Mouse (Mus musculus): ENCODE data around the gene Rnf43. TPM values are rescaled to one million over a fixed set of nuclear protein-coding genes. Genes with fewer than 3 reads are reported as not detected.

Gene Rnf43
- total RNA-seq, 2 experiments from 2014 or later, result 4.2 to 16.1 TPM

DNA sequence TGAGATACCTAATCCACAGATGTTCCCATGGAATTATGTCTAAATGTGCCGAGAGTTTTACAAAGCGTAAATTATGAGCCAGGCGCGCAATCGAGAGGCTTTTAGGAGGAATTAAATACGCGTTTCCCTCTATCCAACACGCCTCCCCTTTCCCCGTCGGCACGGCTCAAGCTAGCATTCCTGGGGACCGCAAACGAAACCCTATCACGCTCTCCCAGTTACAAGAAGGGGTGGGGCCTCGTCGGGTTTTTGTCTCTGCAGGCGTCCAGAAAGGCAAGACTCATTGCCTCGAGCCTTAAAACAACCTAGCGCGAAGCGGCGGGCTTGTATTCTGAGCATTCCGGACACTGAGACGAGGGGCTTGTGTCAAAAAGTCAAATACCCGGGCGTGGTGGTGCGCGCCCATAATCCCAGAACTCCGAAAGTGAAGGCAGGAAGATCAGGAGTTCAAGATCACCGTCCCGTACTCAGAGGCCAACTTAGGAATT lies 74.2 kb downstream of the Rnf43 start:
- ATAC-seq (replicated peaks; ENCODE audit: poor library complexity, severe bottlenecking), result peak; percentile 38

DNA sequence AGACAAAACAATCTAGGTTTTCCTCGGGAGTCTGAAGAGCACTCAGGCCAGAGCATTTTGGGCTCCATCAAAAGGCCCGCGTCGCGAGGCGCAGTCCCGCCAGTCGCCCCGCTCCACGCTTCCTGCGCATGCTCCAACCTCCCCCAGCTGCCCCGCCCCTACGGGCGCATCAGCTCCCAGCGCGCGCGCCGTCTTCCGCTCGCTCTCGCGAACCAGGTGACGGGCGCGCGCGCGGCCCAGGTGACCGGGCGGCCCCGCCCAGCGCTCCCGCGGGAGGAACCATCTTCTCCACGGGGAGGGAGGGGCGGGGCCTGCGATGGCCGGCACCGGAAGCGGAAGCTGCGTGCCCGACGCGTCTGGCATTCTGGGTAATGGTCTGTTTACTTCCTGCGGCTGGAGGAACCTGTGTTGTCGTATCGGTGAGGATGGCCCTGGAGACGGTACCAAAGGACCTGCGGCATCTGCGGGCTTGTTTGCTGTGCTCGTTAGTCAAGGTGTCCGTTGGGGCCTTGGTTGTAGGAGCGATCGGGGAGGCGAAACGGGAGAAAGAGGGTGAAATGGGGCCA lies 74.7 kb downstream of the Rnf43 start, which contains the start of gene Supt4a:
Gene Supt4a (plus strand): TSS at position 378 of the 566 bp plus-strand sequence.
- peak; percentile 87 for ATAC-seq (replicated peaks; ENCODE audit: poor library complexity, severe bottlenecking)

GRCm38 (mm10) chr11:87743691-87744090 lies 81.2 kb downstream of the Rnf43 start:
- ATAC-seq (replicated peaks; ENCODE audit: poor library complexity, severe bottlenecking), result no peak

DNA sequence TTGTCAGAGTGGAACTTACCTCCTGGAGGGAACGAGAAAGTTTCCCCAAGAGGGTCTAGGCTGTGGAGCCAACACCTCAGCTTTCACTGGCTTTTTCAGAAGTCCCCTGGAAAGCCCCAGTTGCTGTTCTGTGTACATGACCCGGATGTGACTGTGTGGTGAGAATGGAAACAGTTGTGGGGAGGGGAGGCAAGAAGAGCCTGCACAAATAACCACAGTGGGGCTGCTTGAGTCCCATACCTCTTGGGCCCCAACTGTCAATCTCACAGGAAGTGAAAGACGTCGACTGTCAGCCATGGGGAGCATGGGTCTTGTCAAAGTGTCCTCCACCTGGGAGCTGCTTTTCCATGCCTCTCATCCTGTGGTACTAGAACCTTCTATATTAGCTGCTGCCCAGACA lies 82.4 kb downstream of the Rnf43 start:
- no peak for ATAC-seq (replicated peaks; ENCODE audit: poor library complexity, severe bottlenecking)

GRCm38 (mm10) chr11:87745632-87746555 lies 83.4 kb downstream of the Rnf43 start:
- ATAC-seq (replicated peaks; ENCODE audit: poor library complexity, severe bottlenecking), result no peak

GRCm38 (mm10) chr11:87747312-87747711 lies 84.8 kb downstream of the Rnf43 start:
- ATAC-seq (replicated peaks; ENCODE audit: poor library complexity, severe bottlenecking), result no peak

- ATAC-seq (replicated peaks; ENCODE audit: poor library complexity, severe bottlenecking), result no peak
Observed at GRCm38 (mm10) chr11:87747716-87748115, 85.2 kb downstream of the Rnf43 start.

DNA sequence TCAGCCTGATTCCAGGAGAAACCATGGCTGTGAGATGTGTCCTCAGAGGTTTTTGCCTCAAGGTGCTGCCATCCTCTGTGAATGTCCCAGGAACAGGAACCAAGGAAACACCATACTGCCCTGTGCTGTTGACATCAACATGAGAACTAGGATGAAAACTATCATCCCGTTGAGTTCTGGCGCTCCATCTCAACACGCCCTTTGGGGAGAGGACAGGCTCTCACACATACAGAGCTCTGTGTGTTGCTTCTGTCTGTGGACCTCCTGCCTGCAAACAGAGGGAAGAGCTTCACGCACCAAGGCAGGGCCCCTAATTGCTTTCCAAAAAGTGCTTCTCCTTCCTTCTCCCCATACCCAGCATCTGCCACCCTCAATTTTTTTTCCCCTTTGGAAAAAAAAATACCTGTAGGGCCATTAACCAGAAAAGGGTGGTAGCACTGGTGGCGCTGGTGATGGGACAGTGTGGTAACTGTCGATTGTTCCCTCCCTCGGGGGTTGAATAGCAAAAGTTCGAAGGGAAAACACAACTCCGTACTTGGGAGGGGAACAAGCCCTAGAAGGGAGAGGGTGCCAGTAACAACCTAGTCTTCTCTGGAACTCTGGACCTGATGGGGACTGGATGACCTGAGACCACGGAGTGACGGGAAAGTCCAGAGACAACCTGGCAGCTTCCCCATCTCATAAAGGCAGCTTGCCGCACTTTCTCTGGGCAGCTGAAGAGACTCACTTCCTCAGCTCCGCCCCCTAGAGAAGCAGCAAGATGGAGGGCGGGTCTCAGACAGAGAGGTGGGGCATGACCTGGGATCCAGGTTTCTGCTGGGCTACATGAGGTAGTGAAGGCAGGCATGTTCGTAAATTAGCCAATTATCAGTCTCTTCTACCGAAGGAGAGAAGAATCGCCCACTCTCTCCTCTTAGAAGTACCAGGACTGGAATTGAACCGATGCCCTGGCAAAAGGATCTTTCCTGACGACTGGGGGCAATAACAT lies 85.9 kb downstream of the Rnf43 start:
- peak; percentile 49 for ATAC-seq (replicated peaks; ENCODE audit: poor library complexity, severe bottlenecking)

GRCm38 (mm10) chr11:87749192-87750042 lies 86.9 kb downstream of the Rnf43 start:
- peak; percentile 68 for ATAC-seq (replicated peaks; ENCODE audit: poor library complexity, severe bottlenecking)

DNA sequence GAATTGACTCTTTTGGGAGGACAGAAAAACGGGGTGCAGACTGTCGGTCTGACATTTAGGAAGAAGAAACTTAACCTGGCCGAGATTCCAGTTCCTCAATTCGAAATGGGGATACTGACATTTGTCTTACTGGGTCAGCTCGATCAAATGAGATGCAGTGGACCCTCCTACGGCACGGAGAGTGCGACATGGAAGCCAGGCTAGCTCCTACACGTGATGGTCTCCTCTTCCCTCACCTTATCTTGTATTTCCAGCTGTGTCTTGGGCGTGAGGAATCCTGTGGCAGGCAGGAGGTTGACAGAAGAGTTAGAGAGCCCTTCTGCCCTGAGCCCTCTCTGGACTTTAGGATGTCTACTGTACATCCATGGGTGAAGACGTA lies 87.5 kb downstream of the Rnf43 start:
- no peak for ATAC-seq (replicated peaks; ENCODE audit: poor library complexity, severe bottlenecking)

DNA sequence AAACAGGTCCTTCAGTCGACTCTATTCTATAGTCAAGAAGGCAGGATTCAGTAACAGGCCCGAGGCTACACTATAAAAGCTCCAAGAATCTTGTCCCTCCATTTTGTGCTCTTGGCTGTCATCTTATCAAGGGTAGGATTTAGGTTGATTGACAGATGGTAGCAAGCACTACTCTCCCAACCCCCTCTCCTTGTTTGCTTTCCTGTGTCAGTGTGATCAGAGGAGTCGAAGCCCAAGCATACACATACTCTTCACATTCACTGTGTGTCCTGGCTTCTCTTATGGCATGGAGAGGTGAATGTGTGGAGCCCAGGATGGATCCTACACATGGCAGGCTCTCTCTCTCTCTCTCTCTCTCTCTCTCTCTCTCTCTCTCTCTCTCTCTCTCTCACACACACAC lies 88.0 kb downstream of the Rnf43 start:
- ATAC-seq (replicated peaks; ENCODE audit: poor library complexity, severe bottlenecking), result no peak

GRCm38 (mm10) chr11:87751031-87751430 lies 88.5 kb downstream of the Rnf43 start:
- peak; percentile 6; the same call in 1 of the 2 replicates for ATAC-seq (replicated peaks; ENCODE audit: poor library complexity, severe bottlenecking)

DNA sequence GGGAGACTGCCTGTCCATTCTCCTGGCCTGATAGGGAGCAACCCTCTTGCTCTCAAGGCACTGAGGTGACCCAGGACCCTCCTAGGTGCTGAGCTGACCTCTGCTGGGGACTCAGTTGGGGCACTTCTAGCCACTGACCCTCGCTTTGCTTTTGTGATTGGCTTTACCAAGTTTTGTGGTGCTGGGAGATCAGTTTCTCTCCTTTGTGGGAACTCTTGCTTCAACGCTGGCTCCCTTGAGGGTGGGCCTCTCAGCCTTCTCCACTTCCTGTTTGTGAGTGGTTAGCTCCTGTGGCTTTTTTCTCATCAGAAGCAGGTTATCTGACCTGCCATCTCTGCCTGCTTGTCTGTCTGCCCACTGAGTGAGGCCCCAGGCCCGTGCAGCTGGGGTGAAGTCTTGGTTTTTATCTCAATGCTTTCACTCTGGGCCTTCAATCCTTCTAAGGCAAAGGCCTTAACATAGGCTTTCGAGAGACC lies 89.0 kb downstream of the Rnf43 start:
- ATAC-seq (replicated peaks; ENCODE audit: poor library complexity, severe bottlenecking), result peak; percentile 5

GRCm38 (mm10) chr11:87752307-87752706 lies 89.8 kb downstream of the Rnf43 start:
- ATAC-seq (replicated peaks; ENCODE audit: poor library complexity, severe bottlenecking), result no peak

GRCm38 (mm10) chr11:87753255-87753654 lies 90.7 kb downstream of the Rnf43 start:
- ATAC-seq (replicated peaks; ENCODE audit: poor library complexity, severe bottlenecking), result no peak

DNA sequence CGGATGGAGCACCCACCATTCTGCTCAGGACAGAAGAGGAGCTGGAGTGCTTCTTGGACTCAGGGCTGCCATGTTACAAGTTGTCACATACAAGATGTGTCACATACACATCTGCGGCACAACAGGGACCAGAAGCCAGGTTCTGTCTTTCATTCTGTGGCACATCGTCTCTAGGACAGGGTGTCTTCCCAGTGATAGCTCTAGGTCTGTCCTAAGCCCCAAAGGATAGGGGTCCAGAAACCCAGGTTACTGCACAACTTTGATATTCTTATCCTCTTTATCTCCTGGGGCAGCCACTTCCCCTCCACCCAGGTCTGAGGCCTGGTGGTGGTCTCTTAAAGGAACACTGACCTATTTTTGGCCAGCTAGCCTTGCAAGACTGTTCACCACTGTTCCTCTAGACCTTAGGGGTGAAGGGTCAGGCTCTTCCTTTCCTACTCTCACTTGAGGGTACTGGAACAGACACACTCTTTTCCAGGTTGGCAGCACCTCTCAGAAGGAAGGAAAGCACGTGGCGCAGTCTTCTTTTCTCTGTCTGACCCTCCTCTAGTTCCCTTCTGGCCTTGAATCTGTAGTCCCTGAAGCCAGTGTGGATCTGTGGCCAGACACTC lies 91.5 kb downstream of the Rnf43 start:
- ATAC-seq (replicated peaks; ENCODE audit: poor library complexity, severe bottlenecking), result no peak

DNA sequence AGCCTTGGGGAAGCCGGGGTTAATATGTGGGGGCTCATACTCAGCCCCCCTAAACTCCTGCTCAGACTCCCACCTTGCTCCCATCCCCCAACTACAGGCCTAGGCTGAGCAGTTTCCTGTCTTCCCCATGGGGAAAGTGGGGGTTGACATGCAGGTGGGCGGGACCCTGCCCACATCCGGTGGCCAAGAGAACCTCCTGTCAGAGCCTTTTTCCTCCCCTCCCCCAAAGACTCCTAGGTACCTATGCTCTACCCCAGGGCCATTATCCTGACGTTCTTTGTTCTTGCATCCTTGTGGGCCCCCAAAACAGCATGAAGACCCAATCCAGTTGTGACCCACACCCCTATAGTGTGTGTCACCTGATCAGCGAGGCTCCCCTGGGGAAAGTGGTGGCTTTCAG lies 92.1 kb downstream of the Rnf43 start:
- no peak for ATAC-seq (replicated peaks; ENCODE audit: poor library complexity, severe bottlenecking)

DNA sequence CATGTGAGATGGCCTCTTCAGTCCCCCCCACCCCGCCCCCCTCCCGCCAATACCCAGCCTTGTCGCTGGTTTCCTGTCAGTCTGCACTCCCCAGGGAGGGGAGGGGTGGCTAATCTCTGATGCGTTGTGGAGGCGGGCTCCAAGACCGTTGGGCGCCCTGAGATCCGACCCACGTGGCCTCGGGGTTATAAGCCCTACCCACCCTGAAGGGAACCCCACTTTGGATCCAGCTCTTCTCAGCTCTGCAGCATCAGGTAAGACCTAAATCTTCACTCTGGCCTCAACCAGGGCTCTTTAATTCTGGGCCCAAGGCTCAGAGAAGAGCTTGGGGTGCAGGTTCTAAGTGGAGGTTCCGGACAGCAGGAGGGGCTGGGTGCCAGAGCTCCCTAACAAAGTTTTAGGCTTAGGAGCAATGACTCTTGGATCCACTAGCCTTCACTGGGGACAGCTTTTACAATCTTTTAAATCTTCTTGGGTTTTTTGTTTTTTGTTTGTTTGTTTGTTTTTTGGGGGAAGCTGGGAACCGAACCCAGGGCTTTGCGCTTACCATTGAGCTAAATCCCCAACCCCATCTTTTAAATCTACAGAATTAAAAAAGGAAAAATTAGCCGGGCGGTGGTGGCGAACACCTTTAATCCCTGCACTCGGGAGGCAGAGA lies 93.0 kb downstream of the Rnf43 start:
- peak; percentile 40 for ATAC-seq (replicated peaks; ENCODE audit: poor library complexity, severe bottlenecking)
